Mouse (Mus musculus): ENCODE measurements around the gene Bpifa5.

Gene Bpifa5

GRCm38 (mm10) chr2:154209112-154209511 is 46.7 kb downstream of the Bpifa5 start:
- DNase-seq = peak in 1 of 2 experiments; percentile 13

- DNase-seq = no peak
Observed at GRCm38 (mm10) chr2:154211121-154211520, 48.7 kb downstream of the Bpifa5 start.

DNA sequence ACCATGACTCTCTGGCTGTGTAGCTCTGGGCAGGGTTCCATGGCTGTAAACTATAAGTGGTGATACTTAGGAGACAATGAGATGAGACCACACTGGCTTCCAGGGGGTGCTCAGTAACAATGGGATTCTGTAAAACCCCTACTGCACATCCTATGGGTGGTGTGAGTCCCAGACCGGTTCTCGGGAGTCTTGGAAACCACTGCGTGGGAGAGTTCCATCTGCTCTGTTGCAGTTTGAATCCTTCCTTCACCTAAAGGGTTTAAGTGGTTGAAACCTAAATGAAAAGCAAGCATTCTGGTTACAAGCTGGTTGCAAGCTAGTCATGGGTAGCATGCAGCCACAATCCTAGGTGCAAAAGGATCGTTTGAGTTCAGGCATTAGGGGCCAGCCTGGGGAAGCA is 49.5 kb downstream of the Bpifa5 start:
- no peak for DNase-seq

- peak; percentile 59 to 92 for DNase-seq
Observed at GRCm38 (mm10) chr2:154215191-154215590, 52.8 kb downstream of the Bpifa5 start.
